Mouse (Mus musculus) brain, embryonic 14.5 days (tissue): ENCODE results near the gene Tmem189. TPM values are rescaled to one million over a fixed set of nuclear protein-coding genes. Genes with fewer than 3 reads are reported as not detected.
A peak's percentile ranks its signal among the peaks of the same experiment; 100 is the strongest.
"Not testable (repeated sequence)": the region's sequence is repeated elsewhere in the genome, so short reads cannot be mapped to it uniquely, and the experiment has no call there.

Source experiments
- DNase-seq: peaks from one replicate; pipeline ENCODE4 v3.0.0-alpha.2; 2011; ENCODE audit warnings: low read depth
- CTCF ChIP-seq: fragments of 200-500 bp; IDR thresholded peaks from 2 replicates; pipeline ENCODE4 v1.5.1; 2012; ENCODE audit warnings: inconsistent platforms, mild to moderate bottlenecking, moderate library complexity, borderline replicate concordance; ENCODE audit not compliant: insufficient read depth, insufficient read length; ENCODE audit errors: extremely low read depth
- POLR2A ChIP-seq: fragments of 200-500 bp; IDR thresholded peaks from 2 replicates; pipeline ENCODE4 v1.6.1; 2012; ENCODE audit warnings: mild to moderate bottlenecking, inconsistent platforms, borderline replicate concordance; ENCODE audit not compliant: poor library complexity, insufficient read depth, insufficient read length, severe bottlenecking; ENCODE audit errors: extremely low read depth
- polyA plus RNA-seq: library from polyadenylated mRNA; depleted of rRNA; stranded (reverse); fragments of >200 nt; gene quantifications from 2 replicates; pipeline ENCODE4 v1.2.3, GENCODE M21; 2012

Tmem189 gene
- polyA plus RNA-seq, 1 experiment = 51.2 TPM

DNA sequence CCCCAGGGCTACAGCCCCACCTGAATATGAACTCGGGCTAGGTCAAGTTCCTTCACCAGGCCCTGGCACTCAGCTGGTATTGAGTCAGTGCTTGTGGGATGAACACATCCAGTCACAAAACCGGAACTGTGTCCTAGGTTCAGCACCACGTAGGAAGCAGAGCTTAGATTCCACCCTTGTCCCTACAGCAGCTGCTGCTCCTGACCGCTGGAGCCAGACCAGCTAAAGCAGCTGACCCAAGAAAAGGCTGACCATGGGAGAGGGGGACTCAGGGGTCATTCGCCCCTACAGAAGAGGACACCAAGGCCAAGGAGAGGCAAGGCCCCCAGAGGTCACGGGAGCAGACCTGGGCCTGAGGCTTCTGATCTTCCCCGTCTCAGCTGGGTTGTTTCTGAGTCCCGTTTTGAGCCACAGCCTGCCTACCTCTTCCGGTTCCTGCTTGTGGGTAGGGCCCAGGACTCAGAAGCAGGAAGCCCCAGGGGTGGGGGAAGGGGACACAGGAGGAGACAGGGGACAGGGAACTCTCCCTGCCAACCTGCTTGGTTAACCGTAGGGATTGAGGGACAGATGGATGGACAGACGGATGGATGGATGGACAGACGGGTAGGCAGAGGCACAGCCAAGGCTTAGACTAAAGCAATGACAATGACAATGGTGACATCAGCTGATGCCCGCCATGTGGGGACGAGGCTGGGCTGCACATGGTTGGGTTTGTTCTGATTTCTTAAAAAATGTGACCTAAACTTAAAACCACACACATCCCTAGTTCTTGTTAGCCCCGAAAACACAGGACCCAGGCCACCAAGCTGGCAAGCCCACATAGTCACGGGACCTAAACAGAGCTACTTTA, 32.8 kb downstream of the Tmem189 start:
- no peak for TF ChIP-seq POLR2A
- TF ChIP-seq CTCF = no peak
- DNase-seq = no peak

DNA sequence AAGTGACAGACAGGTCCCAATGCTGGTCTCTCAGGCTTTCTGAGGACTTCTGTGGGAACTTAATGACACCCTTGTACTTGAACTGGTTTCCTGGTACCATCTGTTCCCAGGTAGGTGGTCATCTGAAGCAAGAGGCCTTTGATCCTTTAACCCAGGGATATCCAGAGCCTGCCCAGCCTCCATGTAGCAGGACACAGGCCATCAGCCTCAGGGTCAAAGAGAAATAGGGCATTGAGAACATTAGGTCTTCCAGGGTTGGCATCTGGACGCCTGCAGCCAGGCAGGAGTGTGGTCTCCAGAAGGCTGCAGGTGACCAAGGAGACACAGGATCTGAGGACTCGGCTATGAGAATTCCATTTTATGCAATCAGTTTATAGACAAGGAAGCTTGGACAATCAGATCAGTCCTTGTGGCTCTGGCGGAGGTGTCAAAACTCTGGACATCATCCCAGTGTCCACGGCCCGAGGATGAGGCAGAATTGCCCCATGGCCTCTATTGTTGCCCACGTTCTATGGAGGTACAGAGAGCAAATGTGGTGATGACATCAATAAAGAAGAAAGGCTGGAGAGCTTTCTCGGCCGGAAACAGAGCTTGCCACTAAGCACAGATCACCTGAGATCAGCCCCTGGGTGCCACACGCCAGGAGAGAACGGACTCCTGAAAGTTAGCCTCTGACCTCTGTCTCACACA, 34.6 kb downstream of the Tmem189 start:
- DNase-seq = no peak
- TF ChIP-seq POLR2A = no peak
- TF ChIP-seq CTCF = no peak

DNA sequence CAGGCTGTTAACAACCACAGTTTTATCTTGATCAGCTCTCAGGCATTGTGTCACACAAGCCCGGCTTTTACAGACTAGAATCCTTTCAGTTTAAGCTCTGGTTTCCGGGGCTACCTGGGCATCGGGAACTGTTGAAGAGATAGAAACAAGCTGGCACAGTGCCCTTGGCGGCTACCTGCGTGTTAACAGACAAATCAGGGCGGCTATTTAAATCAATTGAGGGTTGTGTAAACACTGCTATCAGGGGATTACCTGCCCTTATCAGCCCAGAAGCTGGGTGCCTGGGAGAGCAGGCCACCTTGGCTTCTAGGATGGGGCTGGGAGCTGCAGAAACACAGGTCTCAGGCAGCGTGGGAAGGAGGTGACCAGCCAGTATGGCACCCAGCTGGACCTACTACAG, 36.9 kb downstream of the Tmem189 start:
- no peak for DNase-seq
- no peak for TF ChIP-seq POLR2A
- no peak for TF ChIP-seq CTCF

DNA sequence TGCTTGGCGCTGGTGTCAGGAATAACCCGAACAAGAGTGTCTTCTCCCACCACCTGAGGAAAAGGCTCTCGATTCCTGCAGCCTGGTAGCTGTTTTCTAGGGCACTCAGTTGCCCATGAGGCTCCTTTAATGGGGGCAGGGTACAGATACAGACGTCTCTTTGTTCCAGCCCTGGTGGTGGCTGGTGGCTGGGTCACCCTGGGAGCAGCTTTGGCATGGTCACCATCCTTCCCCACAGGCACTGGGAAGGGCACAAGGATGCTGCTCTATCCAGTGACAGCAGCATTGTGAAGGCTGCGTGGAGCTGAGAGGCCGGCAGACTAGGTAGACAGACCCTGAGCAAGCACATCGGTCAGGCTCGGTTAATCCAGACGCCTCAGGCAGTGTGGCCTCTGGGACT, 38.0 kb downstream of the Tmem189 start:
- no peak for DNase-seq

DNA sequence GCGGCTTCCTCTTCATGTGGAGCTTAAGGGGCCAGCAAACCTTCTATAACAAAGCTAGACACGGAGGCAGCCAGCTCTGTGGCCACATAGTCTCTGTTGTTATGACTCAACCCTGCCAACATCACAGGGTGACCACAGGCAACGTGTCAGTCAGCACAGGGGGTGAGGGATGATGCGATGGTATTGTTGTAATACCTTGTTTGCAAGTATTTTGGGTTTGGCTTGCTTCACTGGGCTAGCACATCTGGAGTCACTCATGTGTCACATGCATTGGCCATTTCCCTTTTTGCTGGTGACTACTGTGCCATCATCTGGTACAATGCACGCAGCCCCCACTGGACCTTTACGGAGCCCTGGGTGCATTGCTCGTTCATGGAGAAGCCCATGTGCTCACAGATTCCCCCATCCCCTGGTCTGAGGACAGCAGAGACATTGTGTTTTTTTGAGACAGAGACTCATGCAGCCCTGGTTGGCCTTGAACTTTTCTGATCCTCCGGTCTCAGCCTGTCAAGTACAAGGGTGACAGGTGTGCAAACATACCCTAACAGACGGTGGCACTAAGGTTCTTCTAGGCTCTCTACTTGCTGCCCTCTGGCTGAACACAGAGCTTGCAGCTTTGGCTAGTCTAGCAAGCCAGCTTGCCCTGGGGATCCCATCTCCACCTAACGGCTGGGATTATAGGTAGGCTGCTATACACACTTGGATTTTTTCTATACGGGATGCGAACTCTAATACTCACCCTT, 40.2 kb downstream of the Tmem189 start:
- TF ChIP-seq POLR2A (no peak), CTCF (no peak)
- no peak for DNase-seq

More for the DNA sequence above, 38.0 kb downstream of the Tmem189 start:
- TF ChIP-seq CTCF (no peak), POLR2A (no peak)

DNA sequence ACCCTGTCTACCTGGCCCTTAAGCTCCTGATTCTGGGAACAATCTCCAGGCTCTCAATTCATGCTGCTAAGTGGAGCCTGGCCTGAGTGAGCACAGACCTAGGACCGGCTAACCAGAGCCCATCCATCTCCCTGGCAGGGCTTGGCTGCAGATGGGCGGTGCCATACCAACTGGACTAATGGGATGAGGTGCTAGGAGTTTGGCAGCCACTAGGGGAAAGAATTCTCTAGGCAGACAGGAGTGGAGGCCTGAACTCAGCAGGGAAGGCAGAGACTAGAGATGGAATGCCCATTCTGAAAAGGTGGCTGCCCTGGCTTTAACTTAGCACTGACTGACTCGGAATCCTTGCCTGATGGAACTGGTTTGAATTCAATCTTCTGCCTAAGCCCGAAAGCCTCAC, 43.2 kb downstream of the Tmem189 start:
- TF ChIP-seq POLR2A = no peak
- DNase-seq = no peak

DNA sequence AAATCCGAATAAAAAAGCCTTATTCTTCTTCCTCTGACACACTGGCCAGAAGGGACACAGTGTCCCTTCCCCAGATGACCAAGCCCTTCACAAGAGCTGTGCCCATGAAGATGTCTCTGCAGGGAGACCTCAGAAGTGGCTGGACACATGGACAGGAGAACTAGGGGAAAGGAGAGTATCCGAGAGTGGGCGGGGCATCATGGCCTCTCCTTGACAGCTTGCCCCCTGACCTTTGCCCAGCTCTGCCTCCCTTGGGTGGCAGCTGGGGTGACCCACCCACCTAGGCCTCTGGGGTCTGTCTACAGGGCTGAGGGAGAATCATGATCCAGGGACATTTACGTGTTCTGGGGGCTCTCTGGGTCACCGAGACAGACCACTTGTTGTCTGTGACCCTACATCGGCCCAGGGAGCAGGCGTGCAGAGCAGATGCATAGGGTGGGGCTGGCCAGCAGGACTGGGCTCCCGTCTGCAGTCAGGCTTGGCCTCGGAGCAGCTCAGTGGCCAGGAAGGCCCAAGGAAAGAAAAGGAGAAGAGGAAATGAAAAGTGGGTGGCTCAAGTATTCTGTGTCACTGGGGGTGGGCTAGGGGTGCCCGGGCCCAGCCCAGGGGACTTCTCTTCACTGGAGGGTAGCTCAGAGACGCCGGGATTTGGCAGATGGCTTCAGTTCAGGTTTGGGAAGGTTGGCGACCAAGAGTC, 46.1 kb downstream of the Tmem189 start:
- DNase-seq = not testable (repeated sequence)

DNA sequence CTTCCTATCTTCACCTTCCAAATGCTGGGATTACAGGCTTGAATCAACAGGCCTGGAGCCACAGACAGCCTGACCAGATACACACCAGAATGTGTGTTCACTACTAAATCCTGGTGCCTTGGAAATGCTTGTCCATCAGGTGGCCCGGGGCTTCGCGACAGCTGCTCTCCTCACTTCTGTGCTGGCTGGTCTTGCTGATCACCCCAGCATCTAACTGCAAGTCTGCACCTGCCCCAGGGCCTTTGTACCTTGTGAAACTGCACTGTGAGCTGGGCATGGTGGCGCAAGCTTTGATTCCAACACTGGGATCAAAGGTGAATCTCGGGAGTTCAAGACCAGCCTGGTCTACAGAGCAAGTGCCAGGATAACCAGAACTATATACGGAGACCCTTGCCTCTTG, 47.5 kb downstream of the Tmem189 start:
- TF ChIP-seq CTCF (no peak), POLR2A (no peak)
- no peak for DNase-seq

DNA sequence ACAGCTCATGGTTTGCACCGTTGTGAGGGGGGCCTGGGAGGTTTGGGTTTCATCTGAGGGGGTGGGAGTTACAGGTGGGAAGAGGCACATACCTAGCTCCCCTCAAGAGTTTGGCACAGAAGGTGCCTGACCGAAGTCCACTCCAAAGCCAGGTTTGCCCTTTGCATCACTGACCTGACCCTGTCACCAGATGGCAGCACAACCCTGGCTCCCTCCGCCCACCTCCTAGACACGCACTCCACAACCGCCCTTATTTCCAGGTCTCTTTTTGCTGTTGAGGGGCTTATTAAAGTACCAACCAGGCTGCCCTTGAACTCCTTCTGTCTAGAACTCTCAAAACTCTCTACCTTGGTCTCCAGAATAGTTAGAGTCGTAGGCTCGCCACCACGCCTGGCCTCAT, 48.3 kb downstream of the Tmem189 start:
- TF ChIP-seq POLR2A (no peak), CTCF (peak; percentile 47; the same call in 1 of the 2 replicates)
- no peak for DNase-seq

DNA sequence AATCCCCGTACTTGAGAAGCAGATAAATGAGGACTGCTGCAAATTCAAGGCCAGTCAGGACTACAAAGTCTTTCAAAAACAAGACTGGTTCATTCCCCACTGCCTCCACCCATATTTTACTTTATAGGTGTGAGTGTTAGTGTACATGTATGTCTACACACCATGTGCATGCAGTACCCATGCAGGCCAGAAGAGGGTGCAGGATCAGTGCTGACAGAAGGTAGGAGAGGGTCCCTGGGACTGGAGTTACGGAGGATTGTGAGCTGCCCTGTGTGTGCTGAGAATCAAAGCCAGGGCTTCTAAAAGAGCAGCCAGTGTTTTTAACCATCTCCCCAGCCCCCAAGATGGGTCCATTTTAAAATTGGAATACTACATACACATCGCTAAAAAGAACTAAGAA, 49.3 kb downstream of the Tmem189 start:
- no peak for DNase-seq

More for the DNA sequence above, 49.3 kb downstream of the Tmem189 start:
- TF ChIP-seq POLR2A (no peak), CTCF (peak; percentile 59; the same call in 1 of the 2 replicates)
